Mouse (Mus musculus) kidney, adult 9 months (tissue): ENCODE measurements at regions not wholly inside any gene's neighbourhood (a gene's known extent, or its start where the extent isn't known, plus 50 kb on each side); places are given as distances from the start of the nearest gene placed in this dataset.
A peak's percentile ranks its signal among the peaks of the same experiment; 100 is the strongest.

Source experiments
- DNase-seq: peaks from one replicate; pipeline ENCODE4 v3.0.0; 2022

GRCm38 (mm10) chr8:86359518-86359917, 221.0 kb downstream of the Abcc12 start:
- no peak for DNase-seq

- DNase-seq, result peak; percentile 19
Measured at GRCm38 (mm10) chr8:86353816-86354215, 226.7 kb downstream of the Abcc12 start.

DNA sequence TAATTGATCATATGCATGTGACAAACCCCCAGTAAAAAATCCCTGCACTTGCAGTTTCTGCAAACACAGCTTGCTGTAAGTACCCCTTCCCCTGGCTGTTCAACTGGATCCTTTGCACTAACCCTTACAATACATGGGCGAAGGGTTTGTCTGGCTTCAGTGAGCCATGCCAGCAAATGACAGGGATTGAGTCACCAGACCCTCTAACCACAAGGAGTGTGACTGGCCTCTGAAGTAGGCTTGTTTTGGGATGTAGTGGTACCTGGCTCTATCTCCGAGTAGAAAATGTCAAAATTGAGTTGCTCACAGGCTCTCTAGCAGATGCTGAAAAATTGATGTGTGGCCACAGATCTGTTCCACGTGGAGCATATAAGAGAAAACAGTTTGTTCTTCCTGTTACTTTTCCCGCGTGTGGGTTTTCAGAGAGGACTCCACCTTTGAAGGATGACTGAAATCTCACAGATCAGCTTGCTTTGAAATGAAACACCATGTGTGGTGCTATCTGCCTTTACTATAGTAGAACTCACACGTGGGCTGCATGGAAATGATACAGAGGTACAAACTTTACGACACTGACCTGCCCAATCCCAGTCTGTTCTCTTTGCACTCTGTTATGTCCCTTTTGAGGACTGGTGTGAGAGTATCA, 228.8 kb downstream of the Abcc12 start:
- no peak for DNase-seq

GRCm38 (mm10) chr8:86350128-86350527, 230.4 kb downstream of the Abcc12 start:
- no peak for DNase-seq

DNA sequence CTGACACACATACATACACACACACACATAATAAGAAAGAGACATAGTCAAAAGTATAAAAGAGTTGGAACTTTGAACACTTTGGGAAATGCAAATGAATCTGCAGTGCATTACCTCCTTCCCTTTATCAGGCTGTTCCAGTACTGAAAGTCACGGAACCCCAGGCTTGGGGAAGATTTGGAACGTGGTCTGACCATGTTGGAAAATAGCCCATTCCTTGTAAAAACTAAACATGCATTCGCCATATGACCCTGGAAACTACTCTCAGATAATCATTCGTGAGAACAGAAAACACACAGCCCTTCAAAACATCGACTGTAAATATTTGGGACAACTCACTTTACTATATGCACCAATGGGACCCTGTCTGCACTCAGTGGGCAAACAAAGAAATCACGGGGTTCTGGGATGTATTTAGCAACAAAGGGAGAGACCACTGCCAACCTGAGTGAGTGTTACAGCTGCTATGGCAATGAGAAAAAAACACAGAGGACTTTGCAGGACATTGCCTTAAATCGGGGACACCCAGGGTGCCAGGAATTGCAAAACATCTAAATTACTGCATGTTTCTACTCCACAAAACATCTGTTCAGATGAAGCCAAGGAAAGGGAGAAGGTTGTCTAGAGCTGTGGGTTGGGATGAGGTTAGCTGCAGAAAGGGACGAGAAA, 238.3 kb downstream of the Abcc12 start:
- no peak for DNase-seq

GRCm38 (mm10) chr8:86338574-86339264, 241.8 kb downstream of the Abcc12 start:
- no peak for DNase-seq

GRCm38 (mm10) chr8:86331383-86331782, 249.1 kb downstream of the Abcc12 start:
- no peak for DNase-seq

GRCm38 (mm10) chr8:86328626-86329025, 251.9 kb downstream of the Abcc12 start:
- no peak for DNase-seq

GRCm38 (mm10) chr8:86327982-86328381, 252.5 kb downstream of the Abcc12 start:
- DNase-seq, result no peak

- DNase-seq, result no peak
Measured at GRCm38 (mm10) chr8:86325040-86325439, 255.4 kb downstream of the Abcc12 start.

DNA sequence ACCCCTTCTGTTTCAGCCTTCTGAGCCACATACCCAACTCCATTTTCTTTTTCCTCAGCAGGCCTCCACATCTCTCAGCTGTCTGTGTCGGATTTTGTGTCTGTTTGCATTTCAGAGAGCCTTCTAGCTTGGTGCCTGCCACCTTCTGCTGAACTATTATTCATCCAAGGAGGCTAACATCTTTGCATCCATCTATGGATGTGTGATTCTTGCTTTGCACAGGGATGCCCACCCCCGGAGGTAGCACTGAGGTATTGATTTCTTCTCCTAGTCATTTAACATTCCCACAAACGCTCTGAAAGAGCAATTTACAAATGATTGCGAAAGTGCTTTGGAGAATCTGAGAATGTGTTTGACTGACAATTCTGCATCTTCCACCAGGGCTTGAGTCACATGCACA, 255.9 kb downstream of the Abcc12 start:
- no peak for DNase-seq

DNA sequence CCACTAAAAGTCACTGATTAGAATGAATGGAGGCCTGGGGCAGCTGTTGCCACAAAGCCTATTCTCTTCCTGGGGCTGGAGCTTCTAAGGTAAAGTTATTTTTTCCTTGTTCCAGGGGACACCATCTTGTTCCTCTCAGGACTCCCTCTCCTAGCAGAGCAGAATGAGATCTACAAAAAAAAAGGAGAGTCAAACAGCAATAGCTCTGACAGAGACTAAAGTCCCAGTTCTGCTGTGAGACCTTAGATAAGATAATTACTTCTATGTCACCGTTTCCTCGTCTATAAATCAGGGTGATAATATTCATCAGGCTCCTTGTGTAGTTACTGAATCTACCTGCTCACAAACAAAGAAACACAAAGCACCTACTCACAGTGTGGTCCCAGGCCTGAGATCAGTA, 256.7 kb downstream of the Abcc12 start:
- no peak for DNase-seq

GRCm38 (mm10) chr8:86322494-86322893, 258.0 kb downstream of the Abcc12 start:
- DNase-seq, result no peak

DNA sequence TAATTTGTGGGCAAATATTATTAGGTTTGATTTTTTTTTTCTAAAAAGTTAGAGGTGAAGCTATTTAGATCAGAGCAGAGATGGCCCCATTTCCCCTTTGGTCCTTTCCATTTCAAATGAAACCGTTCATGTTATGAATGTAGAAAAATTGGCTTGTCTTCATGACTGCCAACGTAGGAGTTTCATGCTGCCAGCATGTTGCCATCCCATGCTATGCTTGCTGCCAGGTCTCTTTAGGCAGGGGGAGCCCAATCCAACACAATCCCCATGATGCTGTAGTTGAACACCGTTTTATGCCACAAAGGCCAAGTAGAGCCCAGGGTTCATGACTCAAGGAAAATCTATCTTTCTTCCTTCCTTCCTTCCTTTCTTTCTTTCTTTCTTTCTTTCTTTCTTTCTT, 259.5 kb downstream of the Abcc12 start:
- DNase-seq, result no peak

DNA sequence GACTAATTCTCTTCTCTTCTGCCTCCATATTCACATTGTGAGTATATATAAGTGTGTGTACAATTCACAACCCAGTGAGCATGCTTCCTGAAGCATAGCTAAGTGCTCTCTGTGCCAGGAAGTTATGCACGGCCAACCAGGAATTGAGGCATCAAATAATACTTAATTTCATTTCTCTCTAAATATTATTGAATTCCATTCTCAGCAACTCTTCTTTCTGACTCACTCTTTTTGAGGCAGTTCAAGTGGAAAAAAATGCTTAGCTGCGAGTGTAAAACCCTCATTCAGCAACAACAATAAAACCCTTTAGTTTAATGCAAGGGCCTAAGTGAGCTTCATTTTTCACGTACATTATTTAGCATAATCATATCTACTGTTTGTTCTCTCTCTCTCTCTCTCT, 262.0 kb downstream of the Abcc12 start:
- no peak for DNase-seq

- DNase-seq, result no peak
Measured at GRCm38 (mm10) chr8:86316236-86316635, 264.2 kb downstream of the Abcc12 start.

- DNase-seq, result no peak
Measured at GRCm38 (mm10) chr8:86309460-86309859, 271.0 kb downstream of the Abcc12 start.

GRCm38 (mm10) chr8:86307339-86307738, 273.1 kb downstream of the Abcc12 start:
- no peak for DNase-seq

DNA sequence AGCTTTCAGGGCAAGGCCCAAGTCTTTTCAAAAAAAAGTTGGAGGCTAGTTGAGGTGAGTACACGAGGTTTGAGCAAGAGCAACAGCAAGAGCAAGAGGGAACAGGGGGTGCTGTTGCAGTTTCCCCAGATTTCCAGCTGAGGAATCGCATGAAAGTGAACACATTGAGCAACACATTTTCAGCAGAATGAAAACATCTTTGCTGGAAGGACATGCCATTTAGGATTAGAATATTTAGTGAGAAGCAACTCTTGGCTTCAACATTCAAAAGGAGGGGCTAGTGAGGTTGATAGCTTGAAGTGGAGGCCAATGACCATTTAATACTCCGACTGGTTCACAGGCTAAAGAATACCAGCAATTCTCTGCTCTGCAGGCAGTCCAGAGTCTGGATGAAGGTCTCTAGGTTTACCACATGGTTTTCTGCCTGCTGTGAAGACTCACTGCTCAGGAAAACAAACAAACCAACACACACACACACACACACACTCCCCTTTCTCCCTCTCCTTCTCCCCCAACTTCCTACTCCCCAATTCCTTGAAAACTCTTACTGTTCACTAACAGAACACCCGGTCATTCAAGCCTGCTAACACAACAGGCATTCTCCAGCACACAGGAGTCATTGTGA, 278.5 kb downstream of the Abcc12 start:
- no peak for DNase-seq

GRCm38 (mm10) chr8:86288713-86289384, 291.6 kb downstream of the Abcc12 start:
- no peak for DNase-seq

DNA sequence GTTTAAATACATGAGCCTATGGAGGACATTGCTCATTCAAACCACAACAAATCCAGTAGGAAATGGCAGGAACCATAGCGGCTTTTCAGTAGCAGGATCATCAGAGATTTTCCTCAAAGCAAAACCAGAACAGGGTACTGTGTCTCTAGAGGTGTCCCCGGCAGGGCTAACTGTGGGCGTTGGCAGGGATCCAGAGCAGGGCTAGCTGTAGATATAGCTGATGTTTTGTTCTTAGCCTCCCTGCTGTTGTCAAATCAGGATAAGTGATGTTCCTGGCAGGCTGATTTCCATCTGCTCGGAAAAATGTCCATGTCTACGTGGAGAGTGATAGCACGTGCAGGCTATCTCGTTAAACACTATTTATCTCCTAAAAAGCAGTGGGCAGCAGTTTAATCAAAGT, 297.6 kb downstream of the Abcc12 start:
- DNase-seq, result no peak

- DNase-seq, result no peak
Measured at GRCm38 (mm10) chr8:86280093-86280721, 300.3 kb downstream of the Abcc12 start.

GRCm38 (mm10) chr8:86275699-86276098, 304.8 kb downstream of the Abcc12 start:
- no peak for DNase-seq
